Comparison of ENCODE assay signal across 9 mouse cellular contexts in the genomic region with DNA sequence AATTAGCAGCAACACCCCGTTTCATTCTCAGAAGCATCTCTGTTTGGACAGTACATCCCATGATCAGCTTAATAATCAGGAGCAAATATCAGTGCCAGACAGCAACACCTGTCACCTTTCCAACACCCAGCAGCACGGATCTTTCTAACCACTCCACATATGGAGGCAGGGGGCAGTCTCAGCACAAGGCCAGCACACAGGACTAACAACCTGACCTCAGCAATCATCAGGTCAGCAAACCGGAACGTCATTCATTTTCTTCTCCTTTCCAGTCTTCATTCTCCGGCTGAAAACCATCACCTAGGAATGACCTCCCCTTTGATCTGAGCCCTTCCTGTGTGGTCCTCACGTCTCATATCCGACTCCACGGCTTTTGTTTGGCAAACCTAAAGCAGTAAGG. TPM values are rescaled to one million over a fixed set of nuclear protein-coding genes. Genes with fewer than 3 reads are reported as not detected.
A peak's percentile ranks its signal among the peaks of the same experiment; 100 is the strongest.
DNase-seq lines count a peak whose midpoint lies in the region; ATAC-seq and TF ChIP-seq lines count a peak whose summit lies in the region.
"Had no signal": no experiment of that assay in that cellular context is flagged by ENCODE, and none has a peak within 500 bp of the region (broad histone marks: within the 10 kb centered on the region; RNA-seq: fewer than 3 reads in every experiment).

No protein-coding gene starts in this region.

- peaks cover 98% of the 10 kb centered on the region for H3K4me1 ChIP-seq in heart, embryonic 13.5 days
- peaks cover 55% of the 10 kb centered on the region for H3K4me1 ChIP-seq in midbrain, embryonic 11.5 days (ENCODE audit: control insufficient read depth, insufficient read depth, low read length)
- H3K4me1 ChIP-seq in midbrain, embryonic 15.5 days, result peaks cover 76% of the 10 kb centered on the region
- H3K4me1 ChIP-seq in kidney, postnatal 0 days (replicated peaks; ENCODE audit: insufficient read depth, low read length), result peaks cover 53% of the 10 kb centered on the region

- peak overlapping the region; percentile 78 for H3K27ac ChIP-seq in heart, embryonic 13.5 days (replicated peaks)
- H3K27ac ChIP-seq in midbrain, embryonic 11.5 days (ENCODE audit: low read depth, low read length), result no peak overlapping the region
- no peak overlapping the region for H3K27ac ChIP-seq in midbrain, embryonic 15.5 days
- H3K27ac ChIP-seq in kidney, postnatal 0 days, result 0 out of 2 replicates have a peak overlapping the region, but pooled peaks have one; percentile 6

- no peaks in the 10 kb centered on the region for H3K27me3 ChIP-seq in heart, embryonic 13.5 days (replicated peaks)
- H3K27me3 ChIP-seq in midbrain, embryonic 11.5 days (ENCODE audit: control insufficient read depth, insufficient read depth, low read length), result no peaks in the 10 kb centered on the region; the same call in 1 of the 2 replicates
- H3K27me3 ChIP-seq in midbrain, embryonic 15.5 days (replicated peaks), result no peaks in the 10 kb centered on the region
- H3K27me3 ChIP-seq in kidney, postnatal 0 days (ENCODE audit: insufficient read depth, low read length), result no peaks in the 10 kb centered on the region

- no peak for DNase-seq in heart, postnatal 4 days
- no peak for DNase-seq in midbrain, embryonic 11.5 days (ENCODE audit: low spot score, missing footprints)
- no peak for DNase-seq in kidney, postnatal 0 days (ENCODE audit: low spot score)
- no peak for DNase-seq in adrenal gland, postnatal 4 days (ENCODE audit: low spot score in 2 of 2)
- no peak for DNase-seq in left cerebral cortex, postnatal 4 days
- DNase-seq: right cerebral cortex, postnatal 25 days had no signal

- peak overlapping the region; percentile 53 for H3K4me2 ChIP-seq in heart, embryonic 13.5 days
- H3K4me2 ChIP-seq in midbrain, embryonic 11.5 days, result no peak overlapping the region
- no peak overlapping the region for H3K4me2 ChIP-seq in midbrain, embryonic 15.5 days
- H3K4me2 ChIP-seq in kidney, postnatal 0 days (ENCODE audit: low read length), result no peak overlapping the region

- H3K9ac ChIP-seq in heart, embryonic 13.5 days, result no peak overlapping the region
- H3K9ac ChIP-seq in midbrain, embryonic 11.5 days (ENCODE audit: low read length), result no peak overlapping the region
- no peak overlapping the region for H3K9ac ChIP-seq in midbrain, embryonic 15.5 days
- H3K9ac ChIP-seq in kidney, postnatal 0 days (ENCODE audit: low read depth, low read length), result no peak overlapping the region

- H3K36me3 ChIP-seq in heart, embryonic 13.5 days, result peaks cover 5% of the 10 kb centered on the region
- no peaks in the 10 kb centered on the region for H3K36me3 ChIP-seq in midbrain, embryonic 11.5 days (ENCODE audit: control insufficient read depth, insufficient read depth, low read length)
- H3K36me3 ChIP-seq in midbrain, embryonic 15.5 days (replicated peaks), result no peaks in the 10 kb centered on the region
- H3K36me3 ChIP-seq in kidney, postnatal 0 days (ENCODE audit: insufficient read depth, low read length), result 0 out of 2 replicates have a peak, but pooled peaks cover 5% of the 10 kb centered on the region

- peak; percentile 44; the same call in 1 of the 2 replicates for TF ChIP-seq CTCF in kidney, postnatal 0 days (IDR thresholded peaks at IDR 0.05; ENCODE audit: low read depth)

- no peaks in the 10 kb centered on the region for H3K9me3 ChIP-seq in heart, embryonic 13.5 days
- no peaks in the 10 kb centered on the region for H3K9me3 ChIP-seq in midbrain, embryonic 11.5 days (ENCODE audit: control insufficient read depth, low read length)
- no peaks in the 10 kb centered on the region for H3K9me3 ChIP-seq in midbrain, embryonic 15.5 days
- H3K9me3 ChIP-seq in kidney, postnatal 0 days (replicated peaks; ENCODE audit: low read length), result no peaks in the 10 kb centered on the region

- ATAC-seq in heart, embryonic 13.5 days (ENCODE audit: extremely low read depth, insufficient number of reproducible peaks, low FRiP score, low TSS enrichment), result no peak
- ATAC-seq in midbrain, embryonic 11.5 days (ENCODE audit: low FRiP score), result peak; percentile 4; the same call in 1 of the 2 replicates
- ATAC-seq in midbrain, embryonic 15.5 days (replicated peaks), result no peak
- peak; percentile 50 for ATAC-seq in kidney, postnatal 0 days (replicated peaks; ENCODE audit: low FRiP score, low read depth)
- ATAC-seq in granulocyte monocyte progenitor cell, adult 5-6 weeks (replicated peaks; ENCODE audit: poor library complexity, severe bottlenecking), result no peak

- intact Hi-C loops in left cerebral cortex, postnatal 4 days (cut with DNase I), result no loop called here

- peak overlapping the region; percentile 16; the same call in 1 of the 2 replicates for H3K4me3 ChIP-seq in heart, embryonic 13.5 days
- H3K4me3 ChIP-seq in midbrain, embryonic 11.5 days (ENCODE audit: low read depth, low read length), result no peak overlapping the region
- H3K4me3 ChIP-seq in midbrain, embryonic 15.5 days, result no peak overlapping the region
- H3K4me3 ChIP-seq in kidney, postnatal 0 days (replicated peaks; ENCODE audit: low read depth, low read length), result no peak overlapping the region

- WGBS in heart, embryonic 13.5 days, result 16% methylated on average over 8 of the region's 8 CpGs
- 12% methylated on average over 8 of the region's 8 CpGs for WGBS in midbrain, embryonic 11.5 days
- 7% methylated on average over 8 of the region's 8 CpGs for WGBS in midbrain, embryonic 15.5 days
- WGBS in kidney, postnatal 0 days, result 11% methylated on average over 8 of the region's 8 CpGs

RNA-seq across cellular contexts. Expression of gene Trio, which starts 27.7 kb away (rescaled TPM):
- 15.7 and 17.5 TPM in 2 replicates for polyA plus RNA-seq in heart, embryonic 13.5 days (2015; fragmentation: Nextera tagmentation; extraction: Ambion mirVana)
- 10 to 100 TPM; 91.2 to 98.7 TPM for total RNA-seq in heart, postnatal 4 days (2021)
- polyA plus RNA-seq in midbrain, embryonic 11.5 days (2014; fragmentation: Nextera tagmentation; extraction: Ambion mirVana), result 32.5 and 36.2 TPM in 2 replicates
- 40.4 and 42.9 TPM in 2 replicates for polyA plus RNA-seq in midbrain, embryonic 15.5 days (2015; fragmentation: Nextera tagmentation; extraction: Ambion mirVana)
- polyA plus RNA-seq in kidney, postnatal 0 days (2015; fragmentation: Nextera tagmentation; extraction: Ambion mirVana), result 17.4 and 19.9 TPM in 2 replicates
- total RNA-seq in adrenal gland, postnatal 4 days (2021), result 100 to 1,000 TPM; 111 to 118 TPM
- 30.3 and 40.2 TPM in 2 replicates for total RNA-seq in granulocyte monocyte progenitor cell, adult 5-6 weeks (2014; fragmentation: Nextera tagmentation)
- total RNA-seq in granulocyte monocyte progenitor cell, adult 5-6 weeks (2017), result 21.1 and 25.9 TPM in 2 replicates
- total RNA-seq in left cerebral cortex, postnatal 4 days (2021), result 100 to 1,000 TPM; 278 to 290 TPM

Comparison
In these comparisons a context has a peak if more than half of its experiments do, and no peak if none do; other contexts are left out.
1. ATAC-seq: peak in midbrain, embryonic 11.5 days (single experiment) and kidney, postnatal 0 days (single experiment); none in heart, embryonic 13.5 days (single experiment), midbrain, embryonic 15.5 days (single experiment) and granulocyte monocyte progenitor cell, adult 5-6 weeks (single experiment).
2. H3K27ac ChIP-seq: peak in heart, embryonic 13.5 days (single experiment) and kidney, postnatal 0 days (single experiment); none in midbrain, embryonic 11.5 days (single experiment) and midbrain, embryonic 15.5 days (single experiment).